Mouse (Mus musculus): ENCODE results near the gene Sema6b. TPM values are rescaled to one million over a fixed set of nuclear protein-coding genes. Genes with fewer than 3 reads are reported as not detected.

Sema6b gene
- total and polyA plus RNA-seq, 2 experiments from 2014 or later: 0.81 to 10.4 TPM

DNA sequence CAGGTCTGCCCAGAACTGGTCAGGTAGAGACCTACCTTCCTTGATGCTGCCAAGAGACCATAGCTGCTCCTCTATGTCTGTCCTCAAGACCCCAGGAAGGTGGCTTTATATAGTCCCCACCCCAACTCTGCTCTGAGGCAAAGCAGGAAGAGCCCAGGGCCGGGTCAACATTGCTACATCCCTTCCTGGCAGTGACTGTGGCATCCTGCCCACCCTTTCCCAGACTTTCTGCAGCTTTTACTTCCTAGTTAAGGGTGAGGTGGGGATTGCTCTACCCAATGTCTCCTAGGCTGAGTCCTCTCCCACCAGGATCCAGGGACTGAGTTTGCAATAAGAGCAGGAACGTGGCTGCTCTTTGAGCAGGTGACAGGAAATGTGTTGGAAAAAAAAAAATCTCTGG, 18.3 kb downstream of the Sema6b start, which contains the start of gene Lrg1:
Lrg1 (minus strand) TSS at position 176 of the 400 bp plus-strand sequence.
- H3K4me1 ChIP-seq (ENCODE audit: control insufficient read depth, insufficient read depth): peaks cover 14% of the 10 kb centered on the region; the same call in 1 of the 2 replicates
- no peak within 1 kb of the TSS for H3K9ac ChIP-seq (replicated peaks; ENCODE audit: low read depth, low read length)
- ATAC-seq (ENCODE audit: insufficient read depth, low read depth) (no peak), DNase-seq (ENCODE audit: low spot score) (no peak)
- H3K4me2 ChIP-seq (ENCODE audit: low read depth, low read length): peak within 1 kb of the TSS; percentile 61
- TF ChIP-seq EP300 (IDR thresholded peaks at IDR 0.05; ENCODE audit: low read depth) (no peak), CTCF (IDR thresholded peaks at IDR 0.05; ENCODE audit: low read depth) (no peak)
- H3K4me3 ChIP-seq (ENCODE audit: low read depth, low read length): no peak within 1 kb of the TSS
- no peaks in the 10 kb centered on the region for H3K36me3 ChIP-seq (replicated peaks; ENCODE audit: control insufficient read depth, insufficient read depth, low read length)
- peaks cover 8% of the 10 kb centered on the region for H3K9me3 ChIP-seq (replicated peaks; ENCODE audit: control insufficient read depth, low read length)
- H3K27me3 ChIP-seq (ENCODE audit: control insufficient read depth, insufficient read depth, low read length): peaks cover 14% of the 10 kb centered on the region
- H3K27ac ChIP-seq (ENCODE audit: low read depth): peak within 1 kb of the TSS; percentile 32; the same call in 1 of the 2 replicates
- WGBS: 47% methylated on average over 2 of the region's 2 CpGs

DNA sequence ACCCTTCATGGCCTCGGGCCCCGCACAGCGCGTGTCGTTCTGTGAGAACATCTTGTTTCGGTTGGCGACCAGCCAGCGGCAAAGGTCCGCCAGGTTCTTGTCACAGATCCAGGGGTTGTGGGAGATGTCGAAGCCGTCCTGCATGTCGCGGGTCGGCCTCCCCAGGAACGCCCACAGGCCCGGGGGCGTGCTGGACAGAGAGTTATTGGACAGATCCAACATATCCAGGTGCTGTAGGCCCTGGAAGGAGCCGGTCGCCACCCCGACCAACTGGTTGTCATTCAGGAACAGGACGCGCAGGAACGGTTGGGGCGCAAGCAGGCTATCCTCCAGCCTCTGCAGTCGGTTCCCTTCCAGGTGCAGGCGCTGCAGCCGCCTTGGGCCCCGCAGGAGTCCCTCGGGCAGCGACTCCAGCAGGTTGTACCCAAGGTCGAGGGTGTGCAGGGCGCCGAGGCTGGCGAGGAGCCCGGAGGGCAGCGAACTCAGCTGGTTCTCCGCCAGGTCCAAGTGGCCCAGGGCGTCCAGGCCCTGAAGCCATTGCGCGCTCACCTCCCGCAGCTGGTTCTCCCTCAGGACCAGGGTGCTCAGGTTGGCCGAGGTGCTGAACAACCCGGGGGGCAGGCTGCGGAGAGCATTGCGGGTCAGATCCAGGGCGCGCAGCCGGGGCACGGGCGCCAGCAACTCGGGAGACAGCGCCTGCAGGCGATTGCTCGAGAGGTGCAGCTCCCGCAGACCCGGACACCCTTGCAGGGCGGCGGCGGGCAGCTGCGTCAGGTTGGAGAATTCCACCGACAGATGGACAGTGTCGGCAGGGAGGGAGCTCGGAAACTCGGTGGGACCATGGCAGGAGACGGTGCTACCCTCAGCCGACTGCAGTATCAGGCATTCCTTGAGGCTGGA, 19.9 kb downstream of the Sema6b start:
- ATAC-seq (ENCODE audit: insufficient read depth, low read depth) (peak; percentile 31), DNase-seq (ENCODE audit: low spot score) (no peak)
- Histone ChIP-seq H3K9ac (replicated peaks; ENCODE audit: low read depth, low read length) (peak overlapping the region; percentile 47), H3K4me3 (ENCODE audit: low read depth, low read length) (peak overlapping the region; percentile 39), H3K9me3 (replicated peaks; ENCODE audit: control insufficient read depth, low read length) (peaks cover 8% of the 10 kb centered on the region), H3K4me2 (ENCODE audit: low read depth, low read length) (peak overlapping the region; percentile 61), H3K4me1 (ENCODE audit: control insufficient read depth, insufficient read depth) (peaks cover 15% of the 10 kb centered on the region; the same call in 1 of the 2 replicates), H3K27ac (ENCODE audit: low read depth) (peak overlapping the region; percentile 32), H3K36me3 (replicated peaks; ENCODE audit: control insufficient read depth, insufficient read depth, low read length) (no peaks in the 10 kb centered on the region), H3K27me3 (ENCODE audit: control insufficient read depth, insufficient read depth, low read length) (peaks cover 14% of the 10 kb centered on the region)
- WGBS: 3% methylated on average over 66 of the region's 66 CpGs
- no peak for TF ChIP-seq CTCF (IDR thresholded peaks at IDR 0.05; ENCODE audit: low read depth)
- TF ChIP-seq EP300 (IDR thresholded peaks at IDR 0.05; ENCODE audit: low read depth): no peak

DNA sequence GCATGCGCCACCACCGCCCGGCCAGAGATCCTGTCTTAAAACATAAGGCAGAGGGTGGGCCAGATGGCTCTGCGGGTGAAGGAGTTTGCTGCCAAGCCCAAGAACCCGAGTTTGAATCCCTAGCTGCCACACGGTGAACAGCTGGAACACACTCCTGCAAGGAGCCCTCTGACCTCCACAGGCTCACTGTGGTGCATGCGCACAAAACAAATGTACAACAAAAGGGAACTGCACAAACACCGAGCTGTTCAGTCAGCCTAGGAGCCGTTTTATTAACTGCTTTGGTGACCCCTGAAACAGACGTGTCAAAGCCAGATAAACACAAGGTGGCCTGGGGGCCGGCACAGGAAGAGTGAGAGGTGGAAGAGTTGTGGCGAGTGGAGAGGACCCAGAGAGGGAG, 20.7 kb downstream of the Sema6b start:
- no peaks in the 10 kb centered on the region for H3K36me3 ChIP-seq (replicated peaks; ENCODE audit: control insufficient read depth, insufficient read depth, low read length)
- DNase-seq (ENCODE audit: low spot score): peak; percentile 49
- TF ChIP-seq EP300 (IDR thresholded peaks at IDR 0.05; ENCODE audit: low read depth): no peak
- TF ChIP-seq CTCF (IDR thresholded peaks at IDR 0.05; ENCODE audit: low read depth): no peak
- WGBS: 37% methylated on average over 12 of the region's 12 CpGs
- no peak overlapping the region for H3K4me3 ChIP-seq (ENCODE audit: low read depth, low read length)
- peaks cover 8% of the 10 kb centered on the region for H3K9me3 ChIP-seq (replicated peaks; ENCODE audit: control insufficient read depth, low read length)
- peaks cover 15% of the 10 kb centered on the region; the same call in 1 of the 2 replicates for H3K4me1 ChIP-seq (ENCODE audit: control insufficient read depth, insufficient read depth)
- peak overlapping the region; percentile 32 for H3K27ac ChIP-seq (ENCODE audit: low read depth)
- H3K9ac ChIP-seq (replicated peaks; ENCODE audit: low read depth, low read length): no peak overlapping the region
- ATAC-seq (ENCODE audit: insufficient read depth, low read depth): no peak; the same call in 1 of the 2 replicates
- H3K4me2 ChIP-seq (ENCODE audit: low read depth, low read length): peak overlapping the region; percentile 61
- peaks cover 14% of the 10 kb centered on the region for H3K27me3 ChIP-seq (ENCODE audit: control insufficient read depth, insufficient read depth, low read length)

DNA sequence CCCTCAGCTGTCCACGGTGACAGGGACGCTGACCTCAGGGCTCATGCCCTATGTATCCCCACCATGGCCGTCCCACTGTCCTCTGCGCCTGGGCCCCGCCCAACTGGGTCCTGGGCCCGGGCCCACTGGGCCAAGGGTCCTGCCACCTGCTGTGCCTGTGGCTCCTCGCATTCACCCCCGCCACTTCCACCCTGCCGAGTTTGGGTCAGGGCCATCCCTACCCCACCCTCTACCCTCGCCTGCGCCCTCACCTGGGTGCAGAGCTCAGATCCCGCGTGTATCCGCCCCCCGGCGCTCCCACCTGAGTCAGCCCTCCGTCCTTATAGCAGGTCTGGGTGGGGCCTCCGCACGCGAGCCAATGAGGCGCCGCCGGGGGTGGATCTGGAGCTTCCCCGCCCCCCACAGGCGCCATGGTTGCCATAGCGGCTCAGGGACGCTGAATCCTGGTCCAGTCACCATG, 22.9 kb downstream of the Sema6b start, which contains the start of gene Plin5:
Plin5 (minus strand) TSS at position 346 of the 460 bp plus-strand sequence.
- no peaks in the 10 kb centered on the region for H3K36me3 ChIP-seq (replicated peaks; ENCODE audit: control insufficient read depth, insufficient read depth, low read length)
- DNase-seq (ENCODE audit: low spot score) (peak; percentile 51), ATAC-seq (ENCODE audit: insufficient read depth, low read depth) (peak; percentile 76)
- peaks cover 2% of the 10 kb centered on the region for H3K9me3 ChIP-seq (replicated peaks; ENCODE audit: control insufficient read depth, low read length)
- H3K4me1 ChIP-seq (ENCODE audit: control insufficient read depth, insufficient read depth): peaks cover 15% of the 10 kb centered on the region; the same call in 1 of the 2 replicates
- WGBS: 1% methylated on average over 27 of the region's 27 CpGs
- peak within 1 kb of the TSS; percentile 1; the same call in 1 of the 2 replicates for H3K9ac ChIP-seq (replicated peaks; ENCODE audit: low read depth, low read length)
- H3K4me3 ChIP-seq (ENCODE audit: low read depth, low read length): peak within 1 kb of the TSS; percentile 41
- TF ChIP-seq CTCF (IDR thresholded peaks at IDR 0.05; ENCODE audit: low read depth) (no peak), EP300 (IDR thresholded peaks at IDR 0.05; ENCODE audit: low read depth) (no peak)
- peak within 1 kb of the TSS; percentile 60 for H3K4me2 ChIP-seq (ENCODE audit: low read depth, low read length)
- peaks cover 7% of the 10 kb centered on the region for H3K27me3 ChIP-seq (ENCODE audit: control insufficient read depth, insufficient read depth, low read length)
- no peak within 1 kb of the TSS for H3K27ac ChIP-seq (ENCODE audit: low read depth)

DNA sequence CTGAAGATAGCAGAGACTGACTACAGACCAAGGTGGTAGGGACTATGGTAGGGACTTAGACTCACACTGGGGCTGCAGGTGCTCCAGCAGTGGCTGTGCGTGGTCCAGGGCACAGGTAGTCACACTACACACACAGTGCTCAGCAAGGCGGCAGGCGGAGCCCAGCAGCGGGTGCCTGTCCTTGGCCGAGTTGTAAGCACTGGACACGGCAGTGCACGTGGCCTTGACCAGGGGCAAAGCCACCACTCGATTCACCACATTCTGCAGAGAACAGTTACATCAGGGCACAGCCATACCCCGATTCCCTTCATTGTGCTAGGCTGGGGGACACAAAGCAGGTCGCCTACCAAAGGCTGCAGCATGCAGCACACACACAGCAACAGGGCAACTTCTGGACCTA, 23.9 kb downstream of the Sema6b start:
- Histone ChIP-seq H3K27ac (ENCODE audit: low read depth) (no peak overlapping the region), H3K27me3 (ENCODE audit: control insufficient read depth, insufficient read depth, low read length) (peaks cover 5% of the 10 kb centered on the region), H3K36me3 (replicated peaks; ENCODE audit: control insufficient read depth, insufficient read depth, low read length) (no peaks in the 10 kb centered on the region), H3K4me1 (ENCODE audit: control insufficient read depth, insufficient read depth) (peaks cover 15% of the 10 kb centered on the region; the same call in 1 of the 2 replicates), H3K4me2 (ENCODE audit: low read depth, low read length) (no peak overlapping the region), H3K4me3 (ENCODE audit: low read depth, low read length) (no peak overlapping the region), H3K9ac (replicated peaks; ENCODE audit: low read depth, low read length) (no peak overlapping the region), H3K9me3 (replicated peaks; ENCODE audit: control insufficient read depth, low read length) (no peaks in the 10 kb centered on the region)
- DNase-seq (ENCODE audit: low spot score) (no peak), ATAC-seq (ENCODE audit: insufficient read depth, low read depth) (no peak)
- WGBS: 67% methylated on average over 10 of the region's 10 CpGs
- TF ChIP-seq CTCF (IDR thresholded peaks at IDR 0.05; ENCODE audit: low read depth) (no peak), EP300 (IDR thresholded peaks at IDR 0.05; ENCODE audit: low read depth) (no peak)
